Mouse (Mus musculus) forebrain, embryonic 11.5 days (tissue): ENCODE results near the gene Spin1. TPM values are rescaled to one million over a fixed set of nuclear protein-coding genes. Genes with fewer than 3 reads are reported as not detected.
A peak's percentile ranks its signal among the peaks of the same experiment; 100 is the strongest.

Experiments used
- ATAC-seq: fragments of 200-750 bp; cut with Nextera tagmentation; replicated peaks from 2 replicates; pipeline ENCODE4 v1.8.0; 2017; ENCODE audit warnings: moderate TSS enrichment; ENCODE audit not compliant: low FRiP score
- DNase-seq: peaks from one replicate; pipeline ENCODE4 v3.0.0-alpha.2; 2017; ENCODE audit warnings: low spot score
- H3K27ac ChIP-seq: fragments of 300-500 bp; sonication (generic); 2 replicates; pipeline ENCODE4 v1.5.1; 2014; ENCODE audit warnings: low read depth, low read length
- H3K27me3 ChIP-seq: fragments of 300-500 bp; sonication (generic); 2 replicates; pipeline ENCODE4 v1.6.1; 2014; ENCODE audit warnings: mild to moderate bottlenecking, low read length, mixed read lengths; ENCODE audit not compliant: control insufficient read depth, insufficient read depth
- H3K36me3 ChIP-seq: fragments of 300-500 bp; sonication (generic); 2 replicates; pipeline ENCODE4 v1.6.1; 2014; ENCODE audit warnings: mild to moderate bottlenecking, low read length, moderate library complexity, mixed read lengths; ENCODE audit not compliant: control insufficient read depth, insufficient read depth
- H3K4me1 ChIP-seq: fragments of 300-500 bp; sonication (generic); replicated peaks from 2 replicates; pipeline ENCODE4 v1.6.1; 2014; ENCODE audit warnings: low read length, mixed read lengths; ENCODE audit not compliant: control insufficient read depth, insufficient read depth
- H3K4me2 ChIP-seq: fragments of 300-500 bp; sonication (generic); 2 replicates; pipeline ENCODE4 v1.6.1; 2014; ENCODE audit warnings: low read depth, mild to moderate bottlenecking, low read length, moderate library complexity, mixed read lengths; ENCODE audit not compliant: severe bottlenecking
- H3K4me3 ChIP-seq: fragments of 300-500 bp; sonication (generic); 2 replicates; pipeline ENCODE4 v1.5.1; 2014; ENCODE audit warnings: low read depth, low read length
- H3K9ac ChIP-seq: fragments of 300-500 bp; sonication (generic); 2 replicates; pipeline ENCODE4 v1.6.1; 2014; ENCODE audit warnings: low read length
- H3K9me3 ChIP-seq: fragments of 300-500 bp; sonication (generic); 2 replicates; pipeline ENCODE4 v1.6.1; 2016; ENCODE audit warnings: low read length, mixed read lengths; ENCODE audit not compliant: control insufficient read depth
- WGBS: fragments of 180-500 bp; shearing (Covaris S2); extraction: QIAGEN DNeasy Blood & Tissue Kit; methylation state at CpG from one replicate; pipeline ENCODE4 v1.1.7; 2014; 5-methylcytosine and 5-hydroxymethylcytosine counted together
- polyA plus RNA-seq: library from polyadenylated mRNA; unstranded; fragments of >200 nt; fragmentation: Nextera tagmentation; extraction: Ambion mirVana; gene quantifications from 2 replicates; pipeline ENCODE4 v1.2.1, GENCODE M21; 2014

Gene Spin1
- polyA plus RNA-seq = 110 and 111 TPM in 2 replicates

- WGBS = 0% methylated on average over 61 of the region's 85 CpGs
- peak; percentile 84 for ATAC-seq
- Histone ChIP-seq H3K27me3 (no peaks in the 10 kb centered on the region), H3K9ac (peak within 1 kb of the TSS; percentile 97), H3K27ac (peak within 1 kb of the TSS; percentile 76), H3K4me2 (peak within 1 kb of the TSS; percentile 97), H3K4me1 (0 out of 2 replicates have a peak, but pooled peaks cover 2% of the 10 kb centered on the region), H3K36me3 (peaks cover 2% of the 10 kb centered on the region; the same call in 1 of the 2 replicates), H3K9me3 (peaks cover 11% of the 10 kb centered on the region; the same call in 1 of the 2 replicates), H3K4me3 (peak within 1 kb of the TSS; percentile 85)
- DNase-seq = peak; percentile 90
Observed at GRCm38 (mm10) chr13:51100233-51101015, at the start of gene Spin1. Gene Spin1 (plus strand): TSS chr13:51100880.

- Histone ChIP-seq H3K9ac (no peak overlapping the region), H3K36me3 (no peaks in the 10 kb centered on the region), H3K4me1 (no peaks in the 10 kb centered on the region), H3K27me3 (no peaks in the 10 kb centered on the region), H3K9me3 (no peaks in the 10 kb centered on the region), H3K27ac (no peak overlapping the region), H3K4me2 (no peak overlapping the region), H3K4me3 (no peak overlapping the region)
- WGBS = 92% methylated on average over 4 of the region's 4 CpGs
- DNase-seq (no peak), ATAC-seq (no peak)
Observed at GRCm38 (mm10) chr13:51051016-51051415, 49.7 kb upstream of the Spin1 start.

GRCm38 (mm10) chr13:51052408-51052807 is 48.3 kb upstream of the Spin1 start:
- H3K9ac ChIP-seq = no peak overlapping the region
- H3K27ac ChIP-seq = no peak overlapping the region
- no peak overlapping the region for H3K4me3 ChIP-seq
- no peaks in the 10 kb centered on the region for H3K27me3 ChIP-seq
- H3K4me2 ChIP-seq = no peak overlapping the region
- H3K4me1 ChIP-seq = no peaks in the 10 kb centered on the region
- H3K9me3 ChIP-seq = no peaks in the 10 kb centered on the region
- DNase-seq = no peak
- WGBS = 77% methylated on average over 3 of the region's 3 CpGs
- H3K36me3 ChIP-seq = no peaks in the 10 kb centered on the region
- no peak for ATAC-seq

- no peak overlapping the region for H3K9ac ChIP-seq
- H3K4me3 ChIP-seq = no peak overlapping the region
- no peaks in the 10 kb centered on the region for H3K36me3 ChIP-seq
- no peak for DNase-seq
- 78% methylated on average over 6 of the region's 6 CpGs for WGBS
- no peak overlapping the region for H3K27ac ChIP-seq
- no peaks in the 10 kb centered on the region for H3K9me3 ChIP-seq
- no peaks in the 10 kb centered on the region for H3K27me3 ChIP-seq
- H3K4me1 ChIP-seq = no peaks in the 10 kb centered on the region
- no peak for ATAC-seq
- H3K4me2 ChIP-seq = no peak overlapping the region
Observed at GRCm38 (mm10) chr13:51063024-51063423, 37.7 kb upstream of the Spin1 start.

GRCm38 (mm10) chr13:51063721-51064120 is 37.0 kb upstream of the Spin1 start:
- Histone ChIP-seq H3K9me3 (no peaks in the 10 kb centered on the region), H3K9ac (no peak overlapping the region), H3K4me3 (no peak overlapping the region), H3K4me2 (no peak overlapping the region), H3K27ac (no peak overlapping the region), H3K27me3 (no peaks in the 10 kb centered on the region), H3K36me3 (no peaks in the 10 kb centered on the region), H3K4me1 (no peaks in the 10 kb centered on the region)
- ATAC-seq = no peak
- WGBS = 95% methylated on average over 1 of the region's 1 CpGs
- DNase-seq = no peak

GRCm38 (mm10) chr13:51064429-51064828 is 36.3 kb upstream of the Spin1 start:
- ATAC-seq = no peak

GRCm38 (mm10) chr13:51071063-51071680 is 29.5 kb upstream of the Spin1 start:
- no peaks in the 10 kb centered on the region for H3K4me1 ChIP-seq
- WGBS = 87% methylated on average over 11 of the region's 11 CpGs
- no peaks in the 10 kb centered on the region for H3K27me3 ChIP-seq
- H3K4me2 ChIP-seq = no peak overlapping the region
- H3K9me3 ChIP-seq = no peaks in the 10 kb centered on the region
- no peak overlapping the region for H3K9ac ChIP-seq
- H3K36me3 ChIP-seq = no peaks in the 10 kb centered on the region
- H3K4me3 ChIP-seq = no peak overlapping the region
- no peak overlapping the region for H3K27ac ChIP-seq
- DNase-seq (no peak), ATAC-seq (no peak)

More at GRCm38 (mm10) chr13:51064429-51064828, 36.3 kb upstream of the Spin1 start:
- no peak overlapping the region for H3K4me3 ChIP-seq
- H3K36me3 ChIP-seq = no peaks in the 10 kb centered on the region
- no peaks in the 10 kb centered on the region for H3K27me3 ChIP-seq
- no peak overlapping the region for H3K4me2 ChIP-seq
- no peaks in the 10 kb centered on the region for H3K9me3 ChIP-seq
- no peak overlapping the region for H3K9ac ChIP-seq
- DNase-seq = no peak
- no peak overlapping the region for H3K27ac ChIP-seq
- no peaks in the 10 kb centered on the region for H3K4me1 ChIP-seq
- 79% methylated on average over 3 of the region's 3 CpGs for WGBS

GRCm38 (mm10) chr13:51071763-51072276 is 28.9 kb upstream of the Spin1 start:
- no peaks in the 10 kb centered on the region for H3K36me3 ChIP-seq
- ATAC-seq = no peak
- H3K9me3 ChIP-seq = no peaks in the 10 kb centered on the region

More at GRCm38 (mm10) chr13:51071763-51072276, 28.9 kb upstream of the Spin1 start:
- no peak overlapping the region for H3K27ac ChIP-seq
- DNase-seq = no peak
- H3K4me2 ChIP-seq = no peak overlapping the region
- no peaks in the 10 kb centered on the region for H3K4me1 ChIP-seq
- no peak overlapping the region for H3K9ac ChIP-seq
- no peak overlapping the region for H3K4me3 ChIP-seq
- 85% methylated on average over 8 of the region's 8 CpGs for WGBS
- no peaks in the 10 kb centered on the region for H3K27me3 ChIP-seq
